Mouse (Mus musculus): Measurements from ENCODE around the gene Ooep. TPM values are rescaled to one million over a fixed set of nuclear protein-coding genes. Genes with fewer than 3 reads are reported as not detected.
"Not testable (repeated sequence)": the region's sequence is repeated elsewhere in the genome, so short reads cannot be mapped to it uniquely, and the experiment has no call there.

The Ooep gene
- polyA plus RNA-seq, 1 experiment from 2014 or later = 0.52 TPM

DNA sequence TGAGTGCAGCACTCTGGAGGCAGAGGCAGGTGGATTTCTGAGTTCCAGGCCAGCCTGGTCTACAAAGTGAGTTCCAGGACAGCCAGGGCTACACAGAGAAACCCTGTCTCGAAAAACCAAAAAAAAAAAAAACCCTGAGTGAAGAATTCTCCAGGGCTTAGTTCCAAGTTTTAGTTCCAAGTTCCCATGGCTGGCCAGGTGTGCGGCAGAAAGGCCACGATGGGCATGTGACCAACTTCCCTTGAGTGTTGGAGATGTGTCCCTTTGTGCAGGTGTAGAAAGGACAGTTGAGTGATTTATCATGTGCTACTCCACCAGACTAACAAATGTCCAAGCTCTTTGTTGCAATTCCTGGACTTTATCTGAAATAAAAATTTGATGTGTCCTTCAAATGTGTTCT, 29.4 kb downstream of the Ooep start:
- H3K4me1 ChIP-seq; H3K27me3 ChIP-seq (replicated peaks); H3K9me3 ChIP-seq; H3K4me3 ChIP-seq; H3K4me2 ChIP-seq; ATAC-seq (ENCODE audit: extremely low read depth, insufficient number of reproducible peaks, low FRiP score, low TSS enrichment); H3K9ac ChIP-seq; H3K36me3 ChIP-seq; H3K27ac ChIP-seq (replicated peaks): not testable (repeated sequence)
- WGBS = 81% methylated on average over 3 of the region's 3 CpGs

DNA sequence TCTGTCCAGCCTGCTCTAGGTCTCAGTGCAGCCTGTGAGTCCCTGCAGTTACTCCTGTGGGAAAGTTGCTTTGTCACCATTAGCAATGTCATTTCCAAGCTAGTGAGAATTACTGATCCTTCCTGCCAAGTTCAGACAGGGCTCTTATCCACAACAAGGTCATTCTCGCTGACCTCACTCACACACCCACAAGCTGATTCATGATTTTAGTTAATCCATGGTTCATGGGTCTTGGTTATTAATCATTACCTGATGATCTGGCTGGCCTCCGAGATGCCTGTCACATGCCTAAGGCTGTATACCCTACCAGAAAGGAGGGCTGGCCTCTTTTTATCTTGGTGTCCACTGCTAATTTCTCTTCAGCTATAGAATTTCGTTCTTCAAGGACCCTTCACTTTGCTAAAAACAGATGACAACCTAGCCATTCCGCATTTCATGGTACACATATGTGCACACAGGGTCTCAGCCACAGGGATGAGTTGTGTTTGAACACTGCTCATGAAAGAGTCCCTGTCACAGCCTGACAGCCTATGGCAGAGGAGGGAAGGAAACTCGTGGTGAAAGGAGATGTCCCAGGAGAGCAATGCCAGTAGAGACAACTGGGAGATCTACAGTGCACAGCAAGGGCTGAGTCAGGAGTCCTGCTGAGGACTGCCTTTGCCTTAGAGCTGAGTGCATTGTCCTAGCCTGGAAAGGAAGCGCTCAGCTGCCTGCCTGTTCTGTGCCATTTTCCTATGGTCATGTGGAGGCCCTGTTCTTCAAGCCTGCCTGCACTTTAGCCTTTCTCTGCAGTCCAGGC, 30.1 kb downstream of the Ooep start:
- not testable (repeated sequence) for H3K9ac ChIP-seq; H3K36me3 ChIP-seq; H3K4me2 ChIP-seq; ATAC-seq (ENCODE audit: extremely low read depth, insufficient number of reproducible peaks, low FRiP score, low TSS enrichment); H3K4me3 ChIP-seq; H3K4me1 ChIP-seq; H3K9me3 ChIP-seq; H3K27ac ChIP-seq (replicated peaks); H3K27me3 ChIP-seq (replicated peaks)
- 55% methylated on average over 6 of the region's 6 CpGs for WGBS

- H3K27me3 ChIP-seq (replicated peaks) = no peaks in the 10 kb centered on the region
- H3K4me2 ChIP-seq = no peak overlapping the region
- H3K4me3 ChIP-seq = no peak overlapping the region
- no peak overlapping the region for H3K27ac ChIP-seq (replicated peaks)
- no peaks in the 10 kb centered on the region for H3K36me3 ChIP-seq
- ATAC-seq (ENCODE audit: extremely low read depth, insufficient number of reproducible peaks, low FRiP score, low TSS enrichment) = no peak
- H3K9me3 ChIP-seq = no peaks in the 10 kb centered on the region
- no peak overlapping the region for H3K9ac ChIP-seq
- 56% methylated on average over 3 of the region's 3 CpGs for WGBS
- H3K4me1 ChIP-seq = no peaks in the 10 kb centered on the region
These were observed 31.5 kb downstream of the Ooep start for GRCm38 (mm10) chr9:78347004-78347403.

DNA sequence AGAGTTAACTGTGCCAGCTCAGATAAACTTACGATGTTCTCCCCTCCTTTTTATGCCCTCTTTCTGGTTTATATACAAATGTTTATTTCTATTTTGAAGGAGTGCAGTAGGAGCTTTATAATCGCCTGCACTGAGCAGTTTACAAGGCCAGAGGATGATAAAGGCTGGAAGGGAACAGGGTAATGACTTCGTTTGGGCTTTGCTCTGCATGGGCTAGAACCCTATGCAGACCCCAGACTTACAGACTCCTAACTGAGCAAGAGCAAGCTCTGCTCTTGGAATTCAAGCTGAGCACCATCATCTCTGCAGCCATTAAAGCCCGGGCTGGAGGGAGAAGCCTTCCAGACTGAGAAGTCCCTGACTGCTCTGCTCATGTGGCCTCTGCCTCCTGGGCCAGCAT, 33.3 kb downstream of the Ooep start:
- not testable (repeated sequence) for H3K4me2 ChIP-seq; H3K36me3 ChIP-seq; H3K27me3 ChIP-seq (replicated peaks); H3K9ac ChIP-seq; H3K4me3 ChIP-seq; ATAC-seq (ENCODE audit: extremely low read depth, insufficient number of reproducible peaks, low FRiP score, low TSS enrichment); H3K4me1 ChIP-seq; H3K27ac ChIP-seq (replicated peaks); H3K9me3 ChIP-seq
- 50% methylated on average over 4 of the region's 4 CpGs for WGBS

- not testable (repeated sequence) for H3K27ac ChIP-seq (replicated peaks); H3K9me3 ChIP-seq; H3K27me3 ChIP-seq (replicated peaks); H3K4me3 ChIP-seq; H3K36me3 ChIP-seq; ATAC-seq (ENCODE audit: extremely low read depth, insufficient number of reproducible peaks, low FRiP score, low TSS enrichment); H3K4me1 ChIP-seq; H3K9ac ChIP-seq; H3K4me2 ChIP-seq
- whole genome bisulfite sequencing = 83% methylated on average over 9 of the region's 9 CpGs
These were observed 35.5 kb downstream of the Ooep start for GRCm38 (mm10) chr9:78343055-78343454.

- not testable (repeated sequence) for ATAC-seq (ENCODE audit: extremely low read depth, insufficient number of reproducible peaks, low FRiP score, low TSS enrichment); H3K9me3 ChIP-seq
- WGBS = 72% methylated on average over 4 of the region's 4 CpGs
These were observed 36.0 kb downstream of the Ooep start for GRCm38 (mm10) chr9:78342494-78342893.

DNA sequence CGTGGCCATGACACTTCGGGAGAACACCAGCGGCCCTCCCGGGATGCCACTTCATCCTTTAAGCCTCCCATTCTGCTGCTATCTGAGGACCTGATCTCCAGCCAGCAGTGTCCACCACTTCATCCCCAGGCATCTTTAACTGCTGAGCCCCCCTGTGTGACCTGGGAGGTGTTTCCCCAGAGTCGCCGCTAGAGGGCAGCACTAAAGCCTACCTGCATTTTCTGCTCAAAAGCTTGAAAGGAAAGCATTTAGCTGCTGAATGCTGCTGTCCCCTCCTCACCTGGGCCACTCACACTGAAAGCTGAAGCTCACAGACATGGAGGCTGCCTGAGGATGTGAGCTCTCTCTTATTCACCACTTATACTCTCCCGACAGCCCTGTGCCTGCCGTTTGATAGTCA, 38.2 kb downstream of the Ooep start:
- not testable (repeated sequence) for H3K9me3 ChIP-seq; H3K9ac ChIP-seq; H3K36me3 ChIP-seq; H3K27ac ChIP-seq (replicated peaks); H3K4me1 ChIP-seq; H3K4me3 ChIP-seq; H3K27me3 ChIP-seq (replicated peaks); H3K4me2 ChIP-seq; ATAC-seq (ENCODE audit: extremely low read depth, insufficient number of reproducible peaks, low FRiP score, low TSS enrichment)
- WGBS = 17% methylated on average over 8 of the region's 8 CpGs

More at GRCm38 (mm10) chr9:78342494-78342893, 36.0 kb downstream of the Ooep start:
- not testable (repeated sequence) for H3K4me2 ChIP-seq; H3K36me3 ChIP-seq; H3K4me3 ChIP-seq; H3K9ac ChIP-seq; H3K27me3 ChIP-seq (replicated peaks); H3K4me1 ChIP-seq; H3K27ac ChIP-seq (replicated peaks)

DNA sequence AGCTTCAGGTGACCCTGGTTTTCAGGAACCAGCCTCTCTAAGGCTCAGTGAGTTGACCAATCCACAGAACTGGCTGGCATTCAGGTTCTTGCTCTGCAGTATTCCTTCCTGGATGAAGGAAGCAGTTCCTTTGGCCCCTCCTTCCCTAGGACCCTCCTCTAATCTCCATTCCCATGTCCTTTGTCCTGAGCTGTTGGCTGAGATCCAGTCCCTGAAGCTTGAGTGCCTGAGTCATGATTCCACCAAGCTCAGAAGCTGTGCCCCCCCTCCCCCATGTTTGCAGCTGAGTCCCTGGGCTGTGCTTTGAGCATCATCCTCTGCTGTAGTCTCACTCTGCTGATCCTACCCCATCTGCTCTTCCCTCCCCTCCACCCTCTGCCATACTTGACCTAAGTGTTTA, 41.5 kb downstream of the Ooep start:
- not testable (repeated sequence) for H3K4me2 ChIP-seq; H3K36me3 ChIP-seq; H3K9ac ChIP-seq; ATAC-seq (ENCODE audit: extremely low read depth, insufficient number of reproducible peaks, low FRiP score, low TSS enrichment); H3K4me3 ChIP-seq; H3K4me1 ChIP-seq; H3K27me3 ChIP-seq (replicated peaks); H3K27ac ChIP-seq (replicated peaks); H3K9me3 ChIP-seq

- not testable (repeated sequence) for H3K4me2 ChIP-seq; ATAC-seq (ENCODE audit: extremely low read depth, insufficient number of reproducible peaks, low FRiP score, low TSS enrichment); H3K9me3 ChIP-seq; H3K36me3 ChIP-seq; H3K4me1 ChIP-seq; H3K27ac ChIP-seq (replicated peaks); H3K27me3 ChIP-seq (replicated peaks); H3K9ac ChIP-seq; H3K4me3 ChIP-seq
- WGBS = 71% methylated on average over 1 of the region's 1 CpGs
These were observed 51.2 kb downstream of the Ooep start, which contains the start of gene Omt2b for GRCm38 (mm10) chr9:78327289-78327688. Gene Omt2b (plus strand): TSS chr9:78327589.

Other genes with a start within 250 kb of the Ooep start
- gene Gsta4, start 196.0 kb downstream of the Ooep start, polyA plus RNA-seq (2015; fragmentation: Nextera tagmentation; extraction: Ambion mirVana) = 62.7 and 72.4 TPM in 2 replicates
- gene Gsta1, start 148.1 kb downstream of the Ooep start, polyA plus RNA-seq (2015; fragmentation: Nextera tagmentation; extraction: Ambion mirVana) = not detected in 2 replicates
- gene Gm3776, start 121.6 kb downstream of the Ooep start, polyA plus RNA-seq (2015; fragmentation: Nextera tagmentation; extraction: Ambion mirVana) = not detected in 2 replicates
- gene Gm10639, start 88.8 kb downstream of the Ooep start, polyA plus RNA-seq (2015; fragmentation: Nextera tagmentation; extraction: Ambion mirVana) = not detected in 2 replicates
- gene Omt2a, start 63.9 kb downstream of the Ooep start, polyA plus RNA-seq (2015; fragmentation: Nextera tagmentation; extraction: Ambion mirVana) = not detected in 2 replicates
- gene Omt2b, start 51.1 kb downstream of the Ooep start, polyA plus RNA-seq (2015; fragmentation: Nextera tagmentation; extraction: Ambion mirVana) = not detected in 2 replicates
- not detected in 2 replicates for gene Gsta2, start 22.9 kb downstream of the Ooep start, polyA plus RNA-seq (2015; fragmentation: Nextera tagmentation; extraction: Ambion mirVana)
- not detected in 2 replicates for gene Dppa5a, start 10.5 kb downstream of the Ooep start, polyA plus RNA-seq (2015; fragmentation: Nextera tagmentation; extraction: Ambion mirVana)
- 0.19 and 0.27 TPM in 2 replicates for gene Ddx43, start 17.1 kb upstream of the Ooep start, polyA plus RNA-seq (2015; fragmentation: Nextera tagmentation; extraction: Ambion mirVana)
- gene Cgas, start 64.5 kb upstream of the Ooep start, polyA plus RNA-seq (2015; fragmentation: Nextera tagmentation; extraction: Ambion mirVana) = 0.64 and 0.76 TPM in 2 replicates
- gene Mto1, start 69.5 kb upstream of the Ooep start, polyA plus RNA-seq (2015; fragmentation: Nextera tagmentation; extraction: Ambion mirVana) = 26.4 and 29.5 TPM in 2 replicates
- gene Gm17324, start 70.1 kb upstream of the Ooep start, polyA plus RNA-seq (2015; fragmentation: Nextera tagmentation; extraction: Ambion mirVana) = 0.51 and 0.71 TPM in 2 replicates
- gene Eef1a1, start 110.4 kb upstream of the Ooep start, polyA plus RNA-seq (2015; fragmentation: Nextera tagmentation; extraction: Ambion mirVana) = 3,078 and 3,363 TPM in 2 replicates
- gene Slc17a5, start 209.3 kb upstream of the Ooep start, polyA plus RNA-seq (2015; fragmentation: Nextera tagmentation; extraction: Ambion mirVana) = 7.9 and 8.1 TPM in 2 replicates
- 2.6 and 2.8 TPM in 2 replicates for gene Cd109, start 236.8 kb upstream of the Ooep start, polyA plus RNA-seq (2015; fragmentation: Nextera tagmentation; extraction: Ambion mirVana)

Measured in heart, embryonic 13.5 days (tissue).